In genomic region chr11:83568786-83569185, GRCm38 (mm10) we compare ENCODE assay signal across 29 mouse cellular contexts. TPM values are rescaled to one million over a fixed set of nuclear protein-coding genes. Genes with fewer than 3 reads are reported as not detected.
A peak's percentile ranks its signal among the peaks of the same experiment; 100 is the strongest.
DNase-seq lines count a peak whose midpoint lies in the region; ATAC-seq and TF ChIP-seq lines count a peak whose summit lies in the region.
"Had no signal": no experiment of that assay in that cellular context is flagged by ENCODE, and none has a peak within 500 bp of the region (broad histone marks: within the 10 kb centered on the region; RNA-seq: fewer than 3 reads in every experiment).

No protein-coding gene starts in this region.

- ATAC-seq in midbrain, embryonic 13.5 days = no peak
- 0 out of 2 replicates have a peak, but pooled peaks have one; percentile 8 for ATAC-seq in granulocyte monocyte progenitor cell, adult 5-6 weeks (replicated peaks; ENCODE audit: poor library complexity, severe bottlenecking)
- ATAC-seq: forebrain, embryonic 14.5 days; forebrain, postnatal 0 days; Patski had no signal

- H3K9me3 ChIP-seq in midbrain, embryonic 10.5 days (replicated peaks) = no peaks in the 10 kb centered on the region
- H3K9me3 ChIP-seq in midbrain, embryonic 13.5 days = no peaks in the 10 kb centered on the region
- H3K9me3 ChIP-seq in MEL (replicated peaks; ENCODE audit: insufficient read depth, low read length) = no peaks in the 10 kb centered on the region
- H3K9me3 ChIP-seq: embryonic facial prominence, embryonic 12.5 days; embryonic facial prominence, embryonic 15.5 days; heart, embryonic 10.5 days; heart, embryonic 13.5 days; hindbrain, embryonic 12.5 days; hindbrain, embryonic 15.5 days had no signal

- no peaks in the 10 kb centered on the region for H3K27me3 ChIP-seq in midbrain, embryonic 10.5 days (ENCODE audit: low read depth, poor library complexity, severe bottlenecking)
- no peaks in the 10 kb centered on the region for H3K27me3 ChIP-seq in midbrain, embryonic 13.5 days
- H3K27me3 ChIP-seq in MEL (ENCODE audit: control insufficient read depth in 1 of 2, insufficient read depth in 2 of 2, low read length in 2 of 2) = no peaks in the 10 kb centered on the region
- H3K27me3 ChIP-seq: embryonic facial prominence, embryonic 12.5 days; embryonic facial prominence, embryonic 15.5 days; hindbrain, embryonic 12.5 days; hindbrain, embryonic 15.5 days; Patski had no signal

- H3K9ac ChIP-seq in midbrain, embryonic 13.5 days (replicated peaks) = no peak overlapping the region
- H3K9ac ChIP-seq in MEL (ENCODE audit: control insufficient read depth, low read depth, low read length, poor library complexity, severe bottlenecking) = no peak overlapping the region
- H3K9ac ChIP-seq: embryonic facial prominence, embryonic 12.5 days; embryonic facial prominence, embryonic 15.5 days; forebrain, postnatal 0 days; heart, embryonic 13.5 days; hindbrain, embryonic 12.5 days; hindbrain, embryonic 15.5 days had no signal

- no peak for TF ChIP-seq RAD21 in MEL (IDR thresholded peaks at IDR 0.05; ENCODE audit: low read depth, low read length)

- TF ChIP-seq EP300 in MEL (IDR thresholded peaks at IDR 0.05; ENCODE audit: low read depth in 1 of 2, low read length in 2 of 2) = no peak

- TF ChIP-seq CTCF in MEL (IDR thresholded peaks at IDR 0.05 in 2 of 3, conservative IDR thresholded peaks at IDR 0.05 in 1 of 3; ENCODE audit: control insufficient read depth in 1 of 3, insufficient read depth in 1 of 3, low read depth in 2 of 3, low read length in 3 of 3, poor library complexity in 1 of 3, severe bottlenecking in 1 of 3) = no peak

- DNase-seq in midbrain, embryonic 10.5 days (ENCODE audit: low spot score) = peak; percentile 3
- DNase-seq in MEL (ENCODE audit: low read depth, low spot score) = no peak
- DNase-seq in thymus, postnatal 0 days (ENCODE audit: low spot score) = no peak
- DNase-seq in right cerebral cortex, postnatal 4 days = no peak
- DNase-seq: adrenal gland, postnatal 36 days; cerebellum, adult 18-20 months; cerebellum, adult 9-10 months; cerebellum, postnatal 14 days; forebrain, postnatal 0 days; gastrocnemius, adult 2 months; gastrocnemius, postnatal 14 days; heart, adult 2 months had no signal

- H3K4me2 ChIP-seq in midbrain, embryonic 13.5 days (replicated peaks) = no peak overlapping the region
- H3K4me2 ChIP-seq: embryonic facial prominence, embryonic 12.5 days; embryonic facial prominence, embryonic 15.5 days; heart, embryonic 13.5 days; hindbrain, embryonic 12.5 days; hindbrain, embryonic 15.5 days had no signal

- WGBS in midbrain, embryonic 10.5 days = 84% methylated on average over 3 of the region's 3 CpGs
- WGBS in midbrain, embryonic 13.5 days = 91% methylated on average over 3 of the region's 3 CpGs

- no peaks in the 10 kb centered on the region for H3K4me1 ChIP-seq in midbrain, embryonic 10.5 days
- no peaks in the 10 kb centered on the region for H3K4me1 ChIP-seq in midbrain, embryonic 13.5 days (replicated peaks)
- peaks cover 34 to 36% of the 10 kb centered on the region in 2 experiments for H3K4me1 ChIP-seq in MEL (ENCODE audit: control insufficient read depth in 1 of 2, insufficient read depth in 2 of 2, low read length in 2 of 2)
- H3K4me1 ChIP-seq: embryonic facial prominence, embryonic 12.5 days; embryonic facial prominence, embryonic 15.5 days; heart, embryonic 10.5 days; heart, embryonic 13.5 days; hindbrain, embryonic 12.5 days; hindbrain, embryonic 15.5 days had no signal

- no peaks in the 10 kb centered on the region for H3K79me2 ChIP-seq in MEL (ENCODE audit: control insufficient read depth, insufficient read depth, low read length, poor library complexity)

- H3K4me3 ChIP-seq in midbrain, embryonic 10.5 days = no peak overlapping the region
- no peak overlapping the region for H3K4me3 ChIP-seq in midbrain, embryonic 13.5 days (replicated peaks)
- no peak overlapping the region for H3K4me3 ChIP-seq in MEL (ENCODE audit: control insufficient read depth in 1 of 2, insufficient read depth in 1 of 2, low read depth in 2 of 2, low read length in 2 of 2)
- H3K4me3 ChIP-seq: embryonic facial prominence, embryonic 12.5 days; embryonic facial prominence, embryonic 15.5 days; gastrocnemius, adult 2 months; heart, adult 2 months; heart, embryonic 10.5 days; heart, embryonic 13.5 days; hindbrain, embryonic 12.5 days; hindbrain, embryonic 15.5 days had no signal

- no peaks in the 10 kb centered on the region for H3K36me3 ChIP-seq in midbrain, embryonic 10.5 days
- H3K36me3 ChIP-seq in midbrain, embryonic 13.5 days = no peaks in the 10 kb centered on the region
- H3K36me3 ChIP-seq in MEL (ENCODE audit: control insufficient read depth in 1 of 2, insufficient read depth in 2 of 2, low read length in 2 of 2) = peaks cover 0 to 43% of the 10 kb centered on the region in 2 experiments; a peak in 2 of 4 replicates
- H3K36me3 ChIP-seq: embryonic facial prominence, embryonic 12.5 days; embryonic facial prominence, embryonic 15.5 days; heart, embryonic 10.5 days; heart, embryonic 13.5 days; hindbrain, embryonic 12.5 days; hindbrain, embryonic 15.5 days had no signal

- no peak for TF ChIP-seq POLR2A in MEL (IDR thresholded peaks at IDR 0.05; ENCODE audit: control insufficient read depth in 1 of 2, insufficient read depth in 1 of 2, low read depth in 1 of 2, low read length in 2 of 2, poor library complexity in 1 of 2)

- no peak overlapping the region for H3K27ac ChIP-seq in midbrain, embryonic 10.5 days (replicated peaks)
- no peak overlapping the region for H3K27ac ChIP-seq in midbrain, embryonic 13.5 days
- peak overlapping the region; percentile 74; the same call in 1 of the 2 replicates for H3K27ac ChIP-seq in MEL (ENCODE audit: control insufficient read depth, low read depth, low read length)
- H3K27ac ChIP-seq: embryonic facial prominence, embryonic 12.5 days; embryonic facial prominence, embryonic 15.5 days; gastrocnemius, adult 2 months; heart, adult 2 months; heart, embryonic 10.5 days; heart, embryonic 13.5 days; hindbrain, embryonic 12.5 days; hindbrain, embryonic 15.5 days had no signal

TF ChIP-seq in MEL, 35 proteins besides CTCF, POLR2A, EP300 and RAD21:
- TF ChIP-seq MXI1 (IDR thresholded peaks at IDR 0.05; ENCODE audit: low read depth, low read length) (no peak), MYB (IDR thresholded peaks at IDR 0.05; ENCODE audit: low read depth, low read length) (no peak), UBTF (IDR thresholded peaks at IDR 0.05; ENCODE audit: borderline replicate concordance, insufficient read depth, low read depth, low read length) (no peak), TAL1 (IDR thresholded peaks at IDR 0.05; ENCODE audit: low read length) (no peak), MAZ (IDR thresholded peaks at IDR 0.05; ENCODE audit: low read depth, low read length) (no peak), MYC (IDR thresholded peaks at IDR 0.05; ENCODE audit: low read depth, low read length) (no peak), SIN3A (IDR thresholded peaks at IDR 0.05; ENCODE audit: low read length) (no peak), BHLHE40 (IDR thresholded peaks at IDR 0.05; ENCODE audit: borderline replicate concordance, low read depth, low read length) (no peak), E2F4 (IDR thresholded peaks at IDR 0.05; ENCODE audit: borderline replicate concordance, low read depth, low read length) (no peak)

RNA-seq across cellular contexts. Expression of gene Ccl9, which starts 9.7 kb away (rescaled TPM):
- 1.2 and 1.4 TPM in 2 replicates for polyA plus RNA-seq in midbrain, embryonic 10.5 days (2016; fragmentation: Nextera tagmentation; extraction: Ambion mirVana)
- 1.2 TPM in 2 replicates for polyA plus RNA-seq in midbrain, embryonic 13.5 days (2015; fragmentation: Nextera tagmentation; extraction: Ambion mirVana)
- 0.33 and 0.62 TPM in 2 replicates for total RNA-seq in MEL (2012; rRNA removed)
- 1 to 10 TPM in 1 of 2 experiments, not detected in 1; 1.7 TPM for polyA plus RNA-seq in MEL (2012; ENCODE audit: insufficient read depth in 1 of 2, insufficient read length in 2 of 2, low read depth in 1 of 2, low replicate concordance in 2 of 2, missing spikeins in 1 of 2)
- total RNA-seq in granulocyte monocyte progenitor cell, adult 5-6 weeks (2014; fragmentation: Nextera tagmentation) = 189 and 190 TPM in 2 replicates
- total RNA-seq in granulocyte monocyte progenitor cell, adult 5-6 weeks (2017) = 110 and 159 TPM in 2 replicates
- 7.5 and 8.4 TPM in 2 replicates for polyA plus RNA-seq in thymus, postnatal 0 days (2015; fragmentation: Nextera tagmentation; extraction: Ambion mirVana)

RNA-seq across cellular contexts. Expression of gene Ccl6, which starts 24.1 kb away (rescaled TPM):
- 1.7 and 2.1 TPM in 2 replicates for polyA plus RNA-seq in midbrain, embryonic 10.5 days (2016; fragmentation: Nextera tagmentation; extraction: Ambion mirVana)
- polyA plus RNA-seq in midbrain, embryonic 13.5 days (2015; fragmentation: Nextera tagmentation; extraction: Ambion mirVana) = 0.67 and 1.0 TPM in 2 replicates
- not detected in 2 replicates for total RNA-seq in MEL (2012; rRNA removed)
- polyA plus RNA-seq in MEL (2012; ENCODE audit: insufficient read depth in 1 of 2, insufficient read length in 2 of 2, low read depth in 1 of 2, low replicate concordance in 2 of 2, missing spikeins in 1 of 2) = not detected
- total RNA-seq in granulocyte monocyte progenitor cell, adult 5-6 weeks (2014; fragmentation: Nextera tagmentation) = 8.8 and 13.4 TPM in 2 replicates
- total RNA-seq in granulocyte monocyte progenitor cell, adult 5-6 weeks (2017) = 16.9 and 19.6 TPM in 2 replicates
- 12.1 and 13.7 TPM in 2 replicates for polyA plus RNA-seq in thymus, postnatal 0 days (2015; fragmentation: Nextera tagmentation; extraction: Ambion mirVana)
- polyA plus RNA-seq: Patski had no signal

RNA-seq across cellular contexts. Expression of gene Ccl5, which starts 38.5 kb away (rescaled TPM):
- polyA plus RNA-seq in midbrain, embryonic 10.5 days (2016; fragmentation: Nextera tagmentation; extraction: Ambion mirVana) = not detected in 2 replicates
- polyA plus RNA-seq in midbrain, embryonic 13.5 days (2015; fragmentation: Nextera tagmentation; extraction: Ambion mirVana) = not detected in 2 replicates
- total RNA-seq in MEL (2012; rRNA removed) = not detected in 2 replicates
- polyA plus RNA-seq in MEL (2012; ENCODE audit: insufficient read depth in 1 of 2, insufficient read length in 2 of 2, low read depth in 1 of 2, low replicate concordance in 2 of 2, missing spikeins in 1 of 2) = under 1 TPM in 1 of 2 experiments, not detected in 1; 0.56 TPM
- total RNA-seq in granulocyte monocyte progenitor cell, adult 5-6 weeks (2014; fragmentation: Nextera tagmentation) = not detected in 2 replicates
- total RNA-seq in granulocyte monocyte progenitor cell, adult 5-6 weeks (2017) = 2.1 TPM in 1 of 2 replicates, not detected in the other
- polyA plus RNA-seq in thymus, postnatal 0 days (2015; fragmentation: Nextera tagmentation; extraction: Ambion mirVana) = 44.9 and 47.3 TPM in 2 replicates
- total RNA-seq: ES-E14; forebrain, postnatal 0 days; gastrocnemius, adult 2 months; gastrocnemius, postnatal 14 days; gastrocnemius, postnatal 4 days; heart, postnatal 25 days had no signal
- polyA plus RNA-seq: forebrain, embryonic 11.5 days; heart, embryonic 10.5 days; hindbrain, embryonic 12.5 days; hindbrain, embryonic 15.5 days had no signal

RNA-seq across cellular contexts. Expression of gene Heatr9, which starts 46.8 kb away (rescaled TPM):
- polyA plus RNA-seq in midbrain, embryonic 10.5 days (2016; fragmentation: Nextera tagmentation; extraction: Ambion mirVana) = not detected in 2 replicates
- not detected in 2 replicates for polyA plus RNA-seq in midbrain, embryonic 13.5 days (2015; fragmentation: Nextera tagmentation; extraction: Ambion mirVana)
- not detected in 2 replicates for total RNA-seq in MEL (2012; rRNA removed)
- polyA plus RNA-seq in MEL (2012; ENCODE audit: insufficient read depth in 1 of 2, insufficient read length in 2 of 2, low read depth in 1 of 2, low replicate concordance in 2 of 2, missing spikeins in 1 of 2) = not detected
- total RNA-seq in granulocyte monocyte progenitor cell, adult 5-6 weeks (2014; fragmentation: Nextera tagmentation) = not detected in 2 replicates
- total RNA-seq in granulocyte monocyte progenitor cell, adult 5-6 weeks (2017) = not detected in 2 replicates
- not detected in 2 replicates for polyA plus RNA-seq in thymus, postnatal 0 days (2015; fragmentation: Nextera tagmentation; extraction: Ambion mirVana)
- total RNA-seq: adrenal gland, postnatal 10 days; adrenal gland, postnatal 36 days; ES-E14; forebrain, postnatal 0 days; gastrocnemius, adult 2 months; gastrocnemius, postnatal 14 days; gastrocnemius, postnatal 4 days; heart, adult 2 months; heart, postnatal 25 days; hematopoietic stem cell, adult 5-6 weeks had no signal
- polyA plus RNA-seq: embryonic facial prominence, embryonic 12.5 days; embryonic facial prominence, embryonic 15.5 days; forebrain, embryonic 11.5 days; forebrain, embryonic 14.5 days; forebrain, postnatal 0 days; frontal cortex, adult 2 months; heart, adult 2 months; heart, embryonic 10.5 days; heart, embryonic 13.5 days; hindbrain, embryonic 12.5 days; hindbrain, embryonic 15.5 days; Patski had no signal

Comparison
In these comparisons a context has a peak if more than half of its experiments do, and no peak if none do; other contexts are left out.
1. RNA of gene Ccl5, which starts 38.5 kb away (polyA plus RNA-seq): 44.9 to 47.3 TPM in thymus, postnatal 0 days; 0.56 TPM in MEL, not detected in midbrain, embryonic 13.5 days and not detected in midbrain, embryonic 10.5 days; every median in the first group is over 10 times any median in the second.